Mouse (Mus musculus) spleen, adult 2 months (tissue): ENCODE data around the gene Grhl1.

ENCODE experiments used
- CTCF ChIP-seq: fragments of 200-500 bp; IDR thresholded peaks from 2 replicates; pipeline ENCODE4 v1.5.1; 2011; ENCODE audit warnings: mild to moderate bottlenecking, inconsistent platforms; ENCODE audit not compliant: insufficient read depth, insufficient read length, insufficient replicate concordance; ENCODE audit errors: extremely low read depth
- POLR2A ChIP-seq: fragments of 200-500 bp; IDR thresholded peaks from 2 replicates; pipeline ENCODE4 v1.6.1; 2011; ENCODE audit warnings: low read depth, low read length, inconsistent platforms

GRCm38 (mm10) chr12:24606166-24606565 is 34.1 kb downstream of the Grhl1 start:
- no peak for TF ChIP-seq CTCF
- no peak for TF ChIP-seq POLR2A
